In the genomic region with DNA sequence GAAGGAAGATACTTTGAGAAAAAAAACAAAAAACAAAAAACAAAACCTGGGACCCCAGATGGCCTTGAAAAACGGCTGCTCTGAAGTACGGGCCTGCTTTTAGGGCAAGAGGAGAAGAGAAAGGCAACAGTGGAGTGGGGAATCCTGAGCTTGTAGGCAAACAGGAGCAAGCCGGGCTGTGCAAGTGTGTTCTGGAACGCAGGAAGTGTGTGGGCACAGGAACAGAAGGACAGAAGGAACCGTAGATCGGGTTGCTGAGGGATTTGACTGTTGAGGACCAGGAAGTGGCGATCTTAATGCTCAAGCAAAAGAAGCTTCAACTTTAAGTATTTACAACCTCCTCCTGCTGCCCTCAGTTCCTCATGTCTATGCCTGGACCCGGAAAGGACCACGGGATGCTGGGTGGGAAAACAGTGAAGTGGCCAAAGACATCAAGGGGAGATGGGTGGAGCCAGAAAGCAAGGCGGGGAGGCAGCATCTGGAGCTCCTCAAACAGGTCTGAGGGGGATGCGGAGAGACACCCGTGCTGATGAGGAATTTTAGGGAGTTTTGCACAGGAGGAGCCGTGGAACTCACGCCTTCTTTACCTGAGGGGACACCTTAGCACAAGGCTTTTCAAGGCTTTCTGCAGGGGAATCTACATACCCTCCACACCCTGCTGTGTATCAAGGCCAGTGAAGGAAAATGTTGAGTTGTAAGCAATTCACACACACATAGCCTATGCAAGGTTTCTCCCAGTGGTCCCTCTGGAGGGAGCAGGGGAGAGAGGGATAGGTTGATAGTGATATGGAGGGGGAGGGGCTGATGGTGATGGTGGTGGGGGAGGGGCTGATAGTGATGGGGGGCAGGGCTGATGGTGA, we compare ENCODE assay signal across 10 mouse cellular contexts. TPM values are rescaled to one million over a fixed set of nuclear protein-coding genes. Genes with fewer than 3 reads are reported as not detected.
DNase-seq lines count a peak whose midpoint lies in the region; ATAC-seq lines count a peak whose summit lies in the region.
"Had no signal": no experiment of that assay in that cellular context is flagged by ENCODE, and none has a peak within 500 bp of the region (broad histone marks: within the 10 kb centered on the region; RNA-seq: fewer than 3 reads in every experiment).

No protein-coding gene starts in this region.

- no peak overlapping the region for H3K9ac ChIP-seq in heart, embryonic 15.5 days
- H3K9ac ChIP-seq in limb, embryonic 12.5 days (replicated peaks) = no peak overlapping the region
- no peak overlapping the region for H3K9ac ChIP-seq in liver, embryonic 11.5 days (ENCODE audit: low read depth, low read length)
- H3K9ac ChIP-seq: liver, embryonic 15.5 days had no signal

- peak overlapping the region; percentile 58 for H3K27ac ChIP-seq in heart, embryonic 15.5 days
- no peak overlapping the region for H3K27ac ChIP-seq in limb, embryonic 12.5 days
- no peak overlapping the region for H3K27ac ChIP-seq in liver, embryonic 11.5 days (ENCODE audit: low read depth, low read length)
- H3K27ac ChIP-seq: liver, embryonic 15.5 days had no signal

- DNase-seq in kidney, adult 11 months = peak; percentile 3
- DNase-seq in kidney, adult 18-20 months = no peak
- DNase-seq in R1 (ENCODE audit: low read depth, low spot score) = peak; percentile 48
- DNase-seq in liver, embryonic 11.5 days (ENCODE audit: low spot score) = no peak
- no peak for DNase-seq in B cell, adult 2 months
- DNase-seq in adrenal gland, postnatal 36 days = no peak
- DNase-seq: right cerebral cortex, postnatal 4 days had no signal

- H3K4me3 ChIP-seq in heart, embryonic 15.5 days = no peak overlapping the region
- H3K4me3 ChIP-seq in limb, embryonic 12.5 days (replicated peaks) = no peak overlapping the region
- H3K4me3 ChIP-seq in liver, embryonic 11.5 days (ENCODE audit: low read depth, low read length) = no peak overlapping the region
- H3K4me3 ChIP-seq: liver, embryonic 15.5 days had no signal

- no peak for ATAC-seq in heart, embryonic 15.5 days (replicated peaks; ENCODE audit: insufficient number of reproducible peaks, insufficient read depth, low FRiP score, low read depth)
- ATAC-seq in limb, embryonic 12.5 days (ENCODE audit: insufficient number of reproducible peaks, insufficient read depth, low FRiP score, low TSS enrichment, low read depth) = 0 out of 2 replicates have a peak, but pooled peaks have one; percentile 31
- ATAC-seq in liver, embryonic 11.5 days (replicated peaks; ENCODE audit: low FRiP score) = no peak

- peaks cover 26% of the 10 kb centered on the region for H3K4me1 ChIP-seq in heart, embryonic 15.5 days (replicated peaks)
- H3K4me1 ChIP-seq in limb, embryonic 12.5 days (replicated peaks) = peaks cover 9% of the 10 kb centered on the region
- peaks cover 3% of the 10 kb centered on the region; the same call in 1 of the 2 replicates for H3K4me1 ChIP-seq in liver, embryonic 11.5 days (replicated peaks; ENCODE audit: control insufficient read depth, insufficient read depth, low read length)

- H3K36me3 ChIP-seq in heart, embryonic 15.5 days = no peaks in the 10 kb centered on the region
- H3K36me3 ChIP-seq in limb, embryonic 12.5 days = no peaks in the 10 kb centered on the region
- no peaks in the 10 kb centered on the region for H3K36me3 ChIP-seq in liver, embryonic 11.5 days (ENCODE audit: control insufficient read depth, insufficient read depth, low read length)
- H3K36me3 ChIP-seq: liver, embryonic 15.5 days had no signal

- H3K27me3 ChIP-seq in heart, embryonic 15.5 days = no peaks in the 10 kb centered on the region
- H3K27me3 ChIP-seq in limb, embryonic 12.5 days = peaks cover 24% of the 10 kb centered on the region
- H3K27me3 ChIP-seq in liver, embryonic 11.5 days (replicated peaks; ENCODE audit: control insufficient read depth, insufficient read depth, low read length) = no peaks in the 10 kb centered on the region
- H3K27me3 ChIP-seq: liver, embryonic 15.5 days had no signal

- no peaks in the 10 kb centered on the region for H3K9me3 ChIP-seq in heart, embryonic 15.5 days (replicated peaks)
- H3K9me3 ChIP-seq in limb, embryonic 12.5 days = no peaks in the 10 kb centered on the region
- no peaks in the 10 kb centered on the region for H3K9me3 ChIP-seq in liver, embryonic 11.5 days (ENCODE audit: control insufficient read depth, low read length)
- H3K9me3 ChIP-seq: liver, embryonic 15.5 days had no signal

- 37% methylated on average over 14 of the region's 14 CpGs for WGBS in heart, embryonic 15.5 days
- 25% methylated on average over 14 of the region's 14 CpGs for WGBS in limb, embryonic 12.5 days
- 26% methylated on average over 14 of the region's 14 CpGs for WGBS in liver, embryonic 11.5 days

- 0 out of 2 replicates have a peak overlapping the region, but pooled peaks have one; percentile 6 for H3K4me2 ChIP-seq in heart, embryonic 15.5 days
- no peak overlapping the region for H3K4me2 ChIP-seq in limb, embryonic 12.5 days
- H3K4me2 ChIP-seq in liver, embryonic 11.5 days = no peak overlapping the region
- H3K4me2 ChIP-seq: liver, embryonic 15.5 days had no signal

RNA-seq across cellular contexts. Expression of gene Fgl2, which starts 11.2 kb away (rescaled TPM):
- polyA plus RNA-seq in heart, embryonic 15.5 days (2015; fragmentation: Nextera tagmentation; extraction: Ambion mirVana) = 30.4 and 35.5 TPM in 2 replicates
- polyA plus RNA-seq in limb, embryonic 12.5 days (2016; fragmentation: Nextera tagmentation; extraction: Ambion mirVana) = 0.66 and 0.84 TPM in 2 replicates
- polyA plus RNA-seq in liver, embryonic 11.5 days (2014; fragmentation: Nextera tagmentation; extraction: Ambion mirVana) = 1.9 and 2.2 TPM in 2 replicates
- 10 to 100 TPM in 1 of 2 experiments, 1 to 10 TPM in 1; 5.8 to 10.1 TPM for total RNA-seq in adrenal gland, postnatal 36 days (2021)

RNA-seq across cellular contexts. Expression of gene Ccdc146, which starts 40.9 kb away (rescaled TPM):
- 1.8 and 3.0 TPM in 2 replicates for polyA plus RNA-seq in heart, embryonic 15.5 days (2015; fragmentation: Nextera tagmentation; extraction: Ambion mirVana)
- 0.06 TPM in 1 of 2 replicates, not detected in the other for polyA plus RNA-seq in limb, embryonic 12.5 days (2016; fragmentation: Nextera tagmentation; extraction: Ambion mirVana)
- not detected in 2 replicates for polyA plus RNA-seq in liver, embryonic 11.5 days (2014; fragmentation: Nextera tagmentation; extraction: Ambion mirVana)
- under 1 TPM; 0.13 to 0.17 TPM for total RNA-seq in adrenal gland, postnatal 36 days (2021)
- polyA plus RNA-seq: liver, embryonic 15.5 days had no signal

RNA-seq across cellular contexts. Expression of gene Fam185a, which starts 41.1 kb away (rescaled TPM):
- 8.4 and 8.5 TPM in 2 replicates for polyA plus RNA-seq in heart, embryonic 15.5 days (2015; fragmentation: Nextera tagmentation; extraction: Ambion mirVana)
- 5.5 and 5.7 TPM in 2 replicates for polyA plus RNA-seq in limb, embryonic 12.5 days (2016; fragmentation: Nextera tagmentation; extraction: Ambion mirVana)
- 8.0 and 8.8 TPM in 2 replicates for polyA plus RNA-seq in liver, embryonic 11.5 days (2014; fragmentation: Nextera tagmentation; extraction: Ambion mirVana)
- 10 to 100 TPM; 15.1 to 15.9 TPM for total RNA-seq in adrenal gland, postnatal 36 days (2021)

Comparison
In these comparisons a context has a peak if more than half of its experiments do, and no peak if none do; other contexts are left out.
1. DNase-seq: peak in kidney, adult 11 months (single experiment) and R1 (single experiment); none in kidney, adult 18-20 months (single experiment), liver, embryonic 11.5 days (single experiment), B cell, adult 2 months (0 of 2) and adrenal gland, postnatal 36 days (0 of 2).